Mouse (Mus musculus) heart, postnatal 36 days (tissue): ENCODE measurements around the gene Entpd4b. TPM values are rescaled to one million over a fixed set of nuclear protein-coding genes. Genes with fewer than 3 reads are reported as not detected.
"Not testable (repeated sequence)": the region's sequence is repeated elsewhere in the genome, so short reads cannot be mapped to it uniquely, and the experiment has no call there.

Experiments used
- DNase-seq, 2 experiments: peaks; one replicate each; pipeline ENCODE4 v3.0.0; 2021 to 2022
- intact Hi-C: fragments of 180-260 bp; cut with DNase I; formaldehyde crosslinking; loops from one replicate; pipeline ENCODE4 v1.15.1; 2025
- total RNA-seq, 2 experiments: library from RNA; stranded (reverse); gene quantifications; 2 replicates each; pipeline ENCODE4 v1.2.3; 2021

The Entpd4b gene
- 10 to 100 TPM; 32.9 to 33.1 TPM for total RNA-seq

- DNase-seq, intact Hi-C loops: not testable (repeated sequence)
These were observed at the start of gene Entpd4b for GRCm38 (mm10) chr14:69555110-69555831. Entpd4b (plus strand) TSS chr14:69555424.

GRCm38 (mm10) chr14:69507000-69507399, 48.2 kb upstream of the Entpd4b start:
- intact Hi-C loops, DNase-seq: not testable (repeated sequence)

GRCm38 (mm10) chr14:69512449-69512848, 42.8 kb upstream of the Entpd4b start, which contains the start of gene Gm27179:
Gm27179 (minus strand) TSS chr14:69512549.
- DNase-seq = not testable (repeated sequence)

GRCm38 (mm10) chr14:69520810-69521209, 34.4 kb upstream of the Entpd4b start:
- intact Hi-C loops, DNase-seq: not testable (repeated sequence)

More at GRCm38 (mm10) chr14:69512449-69512848, 42.8 kb upstream of the Entpd4b start, which contains the start of gene Gm27179:
- intact Hi-C loops = not testable (repeated sequence)

- DNase-seq, intact Hi-C loops: not testable (repeated sequence)
These were observed 32.2 kb upstream of the Entpd4b start for GRCm38 (mm10) chr14:69523001-69523400.

GRCm38 (mm10) chr14:69526202-69526601, 29.0 kb upstream of the Entpd4b start:
- DNase-seq, intact Hi-C loops: not testable (repeated sequence)

GRCm38 (mm10) chr14:69536539-69536938, 18.7 kb upstream of the Entpd4b start:
- intact Hi-C loops, DNase-seq: not testable (repeated sequence)

GRCm38 (mm10) chr14:69540113-69540512, 15.1 kb upstream of the Entpd4b start:
- intact Hi-C loops, DNase-seq: not testable (repeated sequence)

GRCm38 (mm10) chr14:69542695-69543094, 12.5 kb upstream of the Entpd4b start:
- DNase-seq, intact Hi-C loops: not testable (repeated sequence)

GRCm38 (mm10) chr14:69544033-69544432, 11.2 kb upstream of the Entpd4b start:
- DNase-seq, intact Hi-C loops: not testable (repeated sequence)

- not testable (repeated sequence) for DNase-seq
These were observed 10.2 kb upstream of the Entpd4b start for GRCm38 (mm10) chr14:69545052-69545451.

GRCm38 (mm10) chr14:69547310-69547709, 7.9 kb upstream of the Entpd4b start:
- intact Hi-C loops, DNase-seq: not testable (repeated sequence)

More at GRCm38 (mm10) chr14:69545052-69545451, 10.2 kb upstream of the Entpd4b start:
- intact Hi-C loops = not testable (repeated sequence)

GRCm38 (mm10) chr14:69556820-69557219, 1.6 kb downstream of the Entpd4b start:
- intact Hi-C loops, DNase-seq: not testable (repeated sequence)

- DNase-seq, intact Hi-C loops: not testable (repeated sequence)
These were observed 2.3 kb downstream of the Entpd4b start for GRCm38 (mm10) chr14:69557550-69557949.

Other genes starting within 250 kb of the Entpd4b start
- 1 to 10 TPM; 1.6 to 2.2 TPM for gene Gm16867, start 52.1 kb upstream of the Entpd4b start, total RNA-seq
- gene Gm27179, start 42.9 kb upstream of the Entpd4b start, total RNA-seq = not detected